Mouse (Mus musculus) lung, embryonic 16.5 days (tissue): ENCODE data around the gene Sptssb. TPM values are rescaled to one million over a fixed set of nuclear protein-coding genes. Genes with fewer than 3 reads are reported as not detected.

ENCODE experiments used
- ATAC-seq: fragments of 200-750 bp; cut with Nextera tagmentation; 2 replicates; pipeline ENCODE4 v1.8.0; 2017; ENCODE audit warnings: low read depth, mild to moderate bottlenecking, moderate library complexity
- H3K27ac ChIP-seq: fragments of 300-500 bp; sonication (generic); 2 replicates; pipeline ENCODE4 v1.5.1; 2014; ENCODE audit warnings: mild to moderate bottlenecking, control low read depth, low read length
- H3K27me3 ChIP-seq: fragments of 300-500 bp; sonication (generic); 2 replicates; pipeline ENCODE4 v1.6.1; 2014; ENCODE audit warnings: low read depth, low read length, mixed read lengths; ENCODE audit not compliant: control insufficient read depth, insufficient read depth
- H3K36me3 ChIP-seq: fragments of 300-500 bp; sonication (generic); 2 replicates; pipeline ENCODE4 v1.6.1; 2014; ENCODE audit warnings: low read length; ENCODE audit not compliant: control insufficient read depth, insufficient read depth
- H3K4me1 ChIP-seq: fragments of 300-500 bp; sonication (generic); replicated peaks from 2 replicates; pipeline ENCODE4 v1.6.1; 2014; ENCODE audit warnings: low read length, mixed read lengths; ENCODE audit not compliant: control insufficient read depth, insufficient read depth
- H3K4me2 ChIP-seq: fragments of 300-500 bp; sonication (generic); 2 replicates; pipeline ENCODE4 v1.6.1; 2014; ENCODE audit warnings: low read depth, low read length, control low read depth
- H3K4me3 ChIP-seq: fragments of 300-500 bp; sonication (generic); 2 replicates; pipeline ENCODE4 v1.5.1; 2014; ENCODE audit warnings: mild to moderate bottlenecking, low read length, control low read depth
- H3K9ac ChIP-seq: fragments of 300-500 bp; sonication (generic); 2 replicates; pipeline ENCODE4 v1.6.1; 2014; ENCODE audit warnings: low read length, control low read depth
- H3K9me3 ChIP-seq: fragments of 300-500 bp; sonication (generic); 2 replicates; pipeline ENCODE4 v1.6.1; 2016; ENCODE audit warnings: low read length; ENCODE audit not compliant: control insufficient read depth
- WGBS: fragments of 180-500 bp; shearing (Covaris S2); extraction: QIAGEN DNeasy Blood & Tissue Kit; methylation state at CpG from one replicate; pipeline ENCODE4 v1.1.7; 2014; 5-methylcytosine and 5-hydroxymethylcytosine counted together
- polyA plus RNA-seq: library from polyadenylated mRNA; unstranded; fragments of >200 nt; fragmentation: Nextera tagmentation; extraction: Ambion mirVana; gene quantifications from 2 replicates; pipeline ENCODE4 v1.2.1, GENCODE M21; 2015

The Sptssb gene
- polyA plus RNA-seq, 1 experiment from 2014 or later = 5.1 TPM

- Histone ChIP-seq H3K4me3 (no peak overlapping the region), H3K9me3 (no peaks in the 10 kb centered on the region), H3K36me3 (no peaks in the 10 kb centered on the region), H3K27ac (no peak overlapping the region), H3K27me3 (no peaks in the 10 kb centered on the region), H3K4me2 (no peak overlapping the region), H3K9ac (no peak overlapping the region), H3K4me1 (no peaks in the 10 kb centered on the region)
- 54% methylated on average over 4 of the region's 4 CpGs for WGBS
- ATAC-seq = no peak
Observed at GRCm38 (mm10) chr3:69779246-69779796, 80.4 kb downstream of the Sptssb start.

DNA sequence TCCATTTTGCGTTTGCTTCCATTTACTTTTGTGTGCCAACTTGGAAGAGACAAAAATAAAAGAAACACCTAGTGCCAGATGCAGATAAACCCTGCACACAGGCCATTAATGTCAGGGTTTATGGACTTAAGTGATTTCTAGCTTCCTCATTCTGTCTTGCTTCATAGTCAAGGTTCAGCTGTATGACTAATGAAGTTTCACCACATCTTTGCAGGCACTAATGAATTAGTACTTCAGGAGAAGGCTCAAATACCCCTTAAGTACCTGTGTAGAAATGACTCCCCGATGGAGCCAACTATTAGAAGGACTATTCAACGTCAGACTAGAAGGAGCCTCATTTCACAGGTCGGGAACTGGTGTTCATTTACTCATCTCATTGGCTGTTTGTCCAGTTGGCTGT is 86.4 kb downstream of the Sptssb start:
- no peaks in the 10 kb centered on the region for H3K36me3 ChIP-seq
- no peak overlapping the region for H3K4me3 ChIP-seq
- H3K9ac ChIP-seq = no peak overlapping the region
- ATAC-seq = no peak
- WGBS = 78% methylated on average over 4 of the region's 4 CpGs
- no peaks in the 10 kb centered on the region for H3K27me3 ChIP-seq
- H3K4me1 ChIP-seq = no peaks in the 10 kb centered on the region
- H3K27ac ChIP-seq = no peak overlapping the region
- H3K9me3 ChIP-seq = no peaks in the 10 kb centered on the region
- no peak overlapping the region for H3K4me2 ChIP-seq

Other genes starting within 250 kb of the Sptssb start
- 113 and 114 TPM in 2 replicates for gene Nmd3, start 138.0 kb downstream of the Sptssb start, polyA plus RNA-seq
- not detected in 2 replicates for gene Otol1, start 147.7 kb upstream of the Sptssb start, polyA plus RNA-seq